Mouse (Mus musculus): ENCODE measurements at regions not wholly inside any gene's neighbourhood (a gene's known extent, or its start where the extent isn't known, plus 50 kb on each side); places are given as distances from the start of the nearest gene placed in this dataset.
A peak's percentile ranks its signal among the peaks of the same experiment; 100 is the strongest.

DNA sequence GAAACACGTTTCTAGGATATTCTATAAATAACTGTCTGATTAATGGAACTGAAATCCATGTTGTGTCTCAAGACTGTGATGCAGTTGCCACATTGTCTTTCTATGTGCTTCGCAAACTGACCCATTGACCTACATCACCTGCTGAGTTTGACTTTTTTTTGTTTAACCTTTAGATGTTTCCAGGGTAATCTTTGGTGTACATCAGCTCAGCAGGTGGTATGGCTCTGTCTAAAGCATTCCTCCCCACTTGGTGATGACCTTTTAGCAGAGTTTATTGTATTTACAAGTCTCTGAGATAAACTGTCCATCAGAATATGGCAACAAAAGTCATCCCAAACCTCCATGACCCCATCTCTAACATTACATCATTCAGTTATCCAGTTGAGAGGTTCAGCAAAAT, 337.0 kb upstream of the 4930452B06Rik start:
- Histone ChIP-seq H3K9me3 (ENCODE audit: low read depth, low read length) (no peaks in the 10 kb centered on the region), H3K27ac (ENCODE audit: low read depth) (no peak overlapping the region), H3K4me1 (ENCODE audit: insufficient read depth) (no peaks in the 10 kb centered on the region), H3K4me2 (no peak overlapping the region), H3K4me3 (ENCODE audit: low read depth, low read length) (no peak overlapping the region), H3K27me3 (ENCODE audit: insufficient read depth, low read length) (no peaks in the 10 kb centered on the region), H3K36me3 (ENCODE audit: insufficient read depth) (no peaks in the 10 kb centered on the region), H3K9ac (no peak overlapping the region)
- WGBS: 47% methylated on average over 2 of the region's 2 CpGs
- TF ChIP-seq CTCF (IDR thresholded peaks at IDR 0.05; ENCODE audit: low read depth): no peak
- DNase-seq (no peak), ATAC-seq (ENCODE audit: insufficient read depth) (no peak)

DNA sequence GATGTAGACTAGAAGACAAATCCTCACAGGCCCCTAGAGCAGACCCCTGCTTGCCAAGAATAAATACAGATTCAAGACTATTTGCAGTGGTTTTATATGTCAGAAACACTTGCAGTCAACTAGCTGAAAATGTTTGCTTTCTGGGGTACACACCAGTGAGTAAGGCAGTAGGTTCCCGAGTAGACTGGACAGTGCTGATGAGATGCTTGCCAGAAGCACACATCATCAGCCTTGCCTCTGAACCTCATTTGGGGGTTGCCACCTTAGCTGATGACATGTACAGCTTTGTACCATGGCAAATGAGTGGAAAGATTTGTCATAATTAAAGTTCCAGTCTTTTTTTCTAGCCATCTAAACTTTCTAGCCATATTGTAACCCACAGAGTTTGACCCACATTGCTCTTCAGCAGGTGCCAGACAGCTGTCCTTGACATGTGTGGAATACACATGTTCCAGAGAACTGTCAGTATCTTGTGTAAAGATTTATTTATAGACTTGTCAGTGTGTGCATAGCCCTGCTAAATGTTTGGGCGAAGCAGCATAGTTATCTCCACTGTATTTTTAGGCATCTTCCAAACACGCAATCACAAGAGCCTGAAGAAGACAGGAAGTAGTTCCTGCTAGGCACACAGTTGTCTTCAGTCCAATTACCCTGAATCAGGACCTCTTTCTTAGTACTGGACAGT, 334.5 kb upstream of the 4930452B06Rik start:
- Histone ChIP-seq H3K27ac (ENCODE audit: low read depth) (no peak overlapping the region), H3K9me3 (ENCODE audit: low read depth, low read length) (no peaks in the 10 kb centered on the region), H3K4me1 (ENCODE audit: insufficient read depth) (no peaks in the 10 kb centered on the region), H3K36me3 (ENCODE audit: insufficient read depth) (no peaks in the 10 kb centered on the region), H3K4me3 (ENCODE audit: low read depth, low read length) (no peak overlapping the region), H3K9ac (no peak overlapping the region), H3K27me3 (ENCODE audit: insufficient read depth, low read length) (no peaks in the 10 kb centered on the region), H3K4me2 (no peak overlapping the region)
- TF ChIP-seq CTCF (IDR thresholded peaks at IDR 0.05; ENCODE audit: low read depth): no peak
- ATAC-seq (ENCODE audit: insufficient read depth) (no peak), DNase-seq (peak; percentile 4)
- 24% methylated on average over 3 of the region's 3 CpGs for WGBS

DNA sequence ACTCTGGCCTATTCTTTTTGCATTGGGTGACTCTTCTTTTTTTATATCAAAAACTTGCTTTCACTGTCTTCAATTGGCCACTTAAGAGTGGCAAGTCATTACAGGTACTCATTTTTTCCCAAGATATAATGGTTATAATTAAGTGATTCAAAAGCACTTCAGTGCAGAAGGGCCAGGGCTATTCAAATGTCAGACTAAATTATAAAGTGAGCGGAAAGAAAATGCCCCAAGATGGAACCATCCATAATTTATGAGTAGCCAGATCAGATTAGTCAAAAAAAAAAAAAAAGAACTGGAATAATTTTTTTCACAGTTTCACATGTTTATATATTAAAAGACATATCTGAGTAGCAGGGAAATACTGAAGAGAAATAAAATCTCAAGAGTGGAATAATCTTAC, 333.8 kb upstream of the 4930452B06Rik start:
- no peak overlapping the region for H3K27ac ChIP-seq (ENCODE audit: low read depth)
- WGBS: 69% methylated on average over 1 of the region's 1 CpGs
- no peaks in the 10 kb centered on the region for H3K9me3 ChIP-seq (ENCODE audit: low read depth, low read length)
- no peak for TF ChIP-seq CTCF (IDR thresholded peaks at IDR 0.05; ENCODE audit: low read depth)
- no peak overlapping the region for H3K9ac ChIP-seq
- no peak overlapping the region for H3K4me2 ChIP-seq
- ATAC-seq (ENCODE audit: insufficient read depth) (no peak), DNase-seq (no peak)
- no peak overlapping the region for H3K4me3 ChIP-seq (ENCODE audit: low read depth, low read length)
- H3K36me3 ChIP-seq (ENCODE audit: insufficient read depth): no peaks in the 10 kb centered on the region
- H3K4me1 ChIP-seq (ENCODE audit: insufficient read depth): no peaks in the 10 kb centered on the region
- no peaks in the 10 kb centered on the region for H3K27me3 ChIP-seq (ENCODE audit: insufficient read depth, low read length)

DNA sequence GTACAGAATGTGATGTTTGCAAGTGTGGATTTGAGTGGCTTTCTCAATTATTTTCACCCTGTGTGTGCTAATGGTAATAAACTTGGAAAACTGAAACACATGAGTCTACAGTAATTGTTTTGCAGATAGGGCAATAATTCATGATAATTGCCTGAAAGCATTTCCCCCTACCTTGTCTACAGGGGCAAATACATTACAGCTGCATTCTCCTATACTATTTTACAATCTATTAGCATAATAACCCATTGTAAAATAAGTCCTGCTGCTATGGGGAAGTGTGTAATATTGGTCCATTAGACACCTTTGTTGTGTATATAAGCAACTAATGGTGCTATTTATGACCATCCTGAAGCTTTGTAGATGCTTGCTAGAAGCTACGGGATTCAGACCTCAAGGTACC, 327.4 kb upstream of the 4930452B06Rik start:
- no peak for TF ChIP-seq CTCF (IDR thresholded peaks at IDR 0.05; ENCODE audit: low read depth)
- no peak for DNase-seq
- no peak for ATAC-seq (ENCODE audit: insufficient read depth)
- Histone ChIP-seq H3K9ac (no peak overlapping the region), H3K9me3 (ENCODE audit: low read depth, low read length) (no peaks in the 10 kb centered on the region), H3K4me1 (ENCODE audit: insufficient read depth) (no peaks in the 10 kb centered on the region), H3K4me2 (no peak overlapping the region), H3K36me3 (ENCODE audit: insufficient read depth) (no peaks in the 10 kb centered on the region), H3K4me3 (ENCODE audit: low read depth, low read length) (no peak overlapping the region), H3K27me3 (ENCODE audit: insufficient read depth, low read length) (no peaks in the 10 kb centered on the region), H3K27ac (ENCODE audit: low read depth) (no peak overlapping the region)
- 83% methylated on average over 1 of the region's 1 CpGs for whole genome bisulfite sequencing

DNA sequence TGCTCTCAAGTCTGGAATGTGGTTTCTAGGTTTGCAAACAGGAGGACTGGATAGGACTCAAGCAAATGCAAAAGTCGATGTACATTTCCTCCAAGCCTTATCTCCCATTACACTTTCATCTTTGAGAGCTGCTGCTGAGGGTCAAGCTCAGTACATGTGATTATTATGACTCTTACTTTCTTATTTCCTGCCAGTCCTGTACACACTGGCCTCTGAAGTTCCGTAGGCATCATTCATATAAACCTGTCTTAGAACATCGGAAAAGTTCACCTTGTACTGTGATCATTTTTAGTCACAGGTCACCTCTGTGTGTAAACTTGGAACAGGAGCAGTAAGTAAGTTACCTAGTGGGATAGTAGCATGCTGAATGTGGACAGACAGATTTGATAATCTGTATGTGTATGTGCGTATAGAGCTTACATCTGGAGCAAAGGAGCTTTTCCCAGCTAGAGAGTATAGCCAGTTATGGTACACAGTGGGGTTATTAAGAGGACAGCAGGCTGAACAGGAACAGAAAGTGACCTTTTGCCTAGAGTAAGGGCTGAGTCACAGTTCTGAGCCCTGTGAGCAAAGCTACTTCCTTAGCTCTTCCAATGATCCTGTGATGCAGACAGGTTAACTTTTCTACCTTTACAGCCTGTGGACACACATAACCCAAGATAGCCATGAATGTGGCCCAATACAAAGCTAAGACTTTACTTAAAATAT, 319.2 kb upstream of the 4930452B06Rik start:
- Histone ChIP-seq H3K9me3 (ENCODE audit: low read depth, low read length) (no peaks in the 10 kb centered on the region), H3K4me2 (no peak overlapping the region), H3K4me1 (ENCODE audit: insufficient read depth) (no peaks in the 10 kb centered on the region), H3K27me3 (ENCODE audit: insufficient read depth, low read length) (no peaks in the 10 kb centered on the region), H3K27ac (ENCODE audit: low read depth) (no peak overlapping the region), H3K36me3 (ENCODE audit: insufficient read depth) (no peaks in the 10 kb centered on the region), H3K4me3 (ENCODE audit: low read depth, low read length) (no peak overlapping the region), H3K9ac (no peak overlapping the region)
- no peak for TF ChIP-seq CTCF (IDR thresholded peaks at IDR 0.05; ENCODE audit: low read depth)
- WGBS: 54% methylated on average over 4 of the region's 4 CpGs
- no peak for DNase-seq
- ATAC-seq (ENCODE audit: insufficient read depth): no peak

DNA sequence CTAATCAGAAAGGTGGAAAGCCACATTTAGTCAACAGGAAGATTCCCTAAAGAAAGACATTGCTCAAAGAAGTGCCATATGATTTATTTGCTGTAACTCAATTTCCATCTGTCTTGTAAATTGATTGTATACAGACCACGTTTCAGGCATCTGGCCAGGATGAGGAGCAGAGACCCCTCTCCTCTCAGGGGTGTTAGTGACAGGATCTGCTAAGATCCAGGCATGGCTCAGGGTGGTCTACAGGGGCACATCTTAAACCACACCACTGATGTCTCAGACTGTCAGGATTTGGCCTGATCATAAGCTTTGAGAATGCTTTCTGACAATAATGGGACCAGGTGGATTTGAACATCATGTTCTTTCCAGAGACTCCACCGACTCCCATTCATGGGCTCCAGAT, 295.5 kb upstream of the 4930452B06Rik start:
- Histone ChIP-seq H3K27me3 (ENCODE audit: insufficient read depth, low read length) (no peaks in the 10 kb centered on the region), H3K4me2 (no peak overlapping the region), H3K27ac (ENCODE audit: low read depth) (no peak overlapping the region), H3K4me1 (ENCODE audit: insufficient read depth) (no peaks in the 10 kb centered on the region), H3K36me3 (ENCODE audit: insufficient read depth) (no peaks in the 10 kb centered on the region), H3K4me3 (ENCODE audit: low read depth, low read length) (no peak overlapping the region), H3K9ac (no peak overlapping the region), H3K9me3 (ENCODE audit: low read depth, low read length) (no peaks in the 10 kb centered on the region)
- no peak for DNase-seq
- ATAC-seq (ENCODE audit: insufficient read depth): no peak
- TF ChIP-seq CTCF (IDR thresholded peaks at IDR 0.05; ENCODE audit: low read depth): no peak
- WGBS: 39% methylated on average over 2 of the region's 2 CpGs

DNA sequence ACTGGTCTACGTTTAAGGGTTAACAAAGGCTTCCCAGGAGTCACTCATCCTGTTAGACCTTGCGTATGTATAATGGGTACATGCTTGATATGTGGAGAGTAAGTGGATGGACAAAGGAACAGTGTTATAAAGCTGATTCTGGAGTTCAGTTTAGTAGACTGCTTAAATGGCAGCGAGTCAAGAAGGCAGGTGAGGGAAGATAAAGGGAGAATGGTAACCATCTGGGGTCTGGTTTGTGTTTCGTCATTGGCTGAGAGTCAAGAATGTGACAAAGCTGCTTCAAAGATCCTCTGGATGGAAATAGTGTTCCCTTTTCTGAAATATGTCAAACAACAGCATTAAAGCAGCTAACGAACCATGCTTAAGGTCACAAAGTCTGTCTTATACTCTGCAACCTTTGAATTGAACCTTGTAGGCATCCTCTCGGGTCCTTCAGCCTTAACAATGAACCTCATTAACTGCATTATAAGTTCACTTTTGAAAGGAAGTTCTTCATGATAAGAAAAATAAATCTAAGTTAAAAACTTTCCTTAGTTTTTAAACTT, 286.9 kb upstream of the 4930452B06Rik start:
- Histone ChIP-seq H3K9me3 (ENCODE audit: low read depth, low read length) (no peaks in the 10 kb centered on the region), H3K9ac (no peak overlapping the region), H3K4me2 (no peak overlapping the region), H3K27me3 (ENCODE audit: insufficient read depth, low read length) (no peaks in the 10 kb centered on the region), H3K4me1 (ENCODE audit: insufficient read depth) (no peaks in the 10 kb centered on the region), H3K27ac (ENCODE audit: low read depth) (0 out of 2 replicates have a peak overlapping the region, but pooled peaks have one; percentile 8), H3K36me3 (ENCODE audit: insufficient read depth) (no peaks in the 10 kb centered on the region), H3K4me3 (ENCODE audit: low read depth, low read length) (no peak overlapping the region)
- DNase-seq (peak; percentile 75), ATAC-seq (ENCODE audit: insufficient read depth) (peak; percentile 56; the same call in 1 of the 2 replicates)
- TF ChIP-seq CTCF (IDR thresholded peaks at IDR 0.05; ENCODE audit: low read depth): no peak
- 20% methylated on average over 6 of the region's 6 CpGs for WGBS

Data from lung, embryonic 14.5 days (tissue).